Mouse (Mus musculus) liver, adult 2 months (tissue): ENCODE measurements at regions not wholly inside any gene's neighbourhood (a gene's known extent, or its start where the extent isn't known, plus 50 kb on each side); places are given as distances from the start of the nearest gene placed in this dataset.

Experiments used
- CTCF ChIP-seq: fragments of 200-500 bp; IDR thresholded peaks from 2 replicates; pipeline ENCODE4 v1.5.1; 2011; ENCODE audit warnings: low read depth, low read length, control low read depth
- POLR2A ChIP-seq: fragments of 200-500 bp; IDR thresholded peaks from 2 replicates; pipeline ENCODE4 v1.6.1; 2011; ENCODE audit warnings: low read length, control low read depth; ENCODE audit not compliant: insufficient read depth; ENCODE audit errors: extremely low read depth

GRCm38 (mm10) chr12:13056246-13056645 lies 114.5 kb upstream of the Mycn start:
- TF ChIP-seq CTCF, result no peak
- TF ChIP-seq POLR2A, result no peak
